Mouse (Mus musculus): ENCODE results near the gene Foxo6.

- TF ChIP-seq CTCF (IDR thresholded peaks at IDR 0.05; ENCODE audit: low read depth, low read length) (no peak), POLR2A (IDR thresholded peaks at IDR 0.05; ENCODE audit: insufficient read depth, low read length) (no peak)
These were observed 13.6 kb downstream of the Foxo6 start for GRCm38 (mm10) chr4:120273594-120273993.
